Mouse (Mus musculus) gonadal fat pad, adult 2 months (tissue): ENCODE results near the gene Smok2a. TPM values are rescaled to one million over a fixed set of nuclear protein-coding genes. Genes with fewer than 3 reads are reported as not detected.
"Not testable (repeated sequence)": the region's sequence is repeated elsewhere in the genome, so short reads cannot be mapped to it uniquely, and the experiment has no call there.

ENCODE experiments used
- DNase-seq: peaks from one replicate; pipeline ENCODE4 v3.0.0-alpha.2; 2012; ENCODE audit warnings: low read depth
- polyA plus RNA-seq: library from polyadenylated mRNA; depleted of rRNA; stranded (reverse); fragments of >200 nt; gene quantifications from 2 replicates; pipeline ENCODE4 v1.2.3, GENCODE M21; 2012; rRNA removed

Smok2a gene
- polyA plus RNA-seq = not detected in 2 replicates

- no peak for DNase-seq
Observed at GRCm38 (mm10) chr17:13220888-13221287, at the start of gene Smok2a. Gene Smok2a (plus strand): TSS chr17:13221188.

- not testable (repeated sequence) for DNase-seq
Observed at GRCm38 (mm10) chr17:13173578-13173977, 47.4 kb upstream of the Smok2a start.

- DNase-seq = not testable (repeated sequence)
Observed at GRCm38 (mm10) chr17:13174029-13174428, 47.0 kb upstream of the Smok2a start.

- not testable (repeated sequence) for DNase-seq
Observed at GRCm38 (mm10) chr17:13175609-13176008, 45.4 kb upstream of the Smok2a start.

- DNase-seq = not testable (repeated sequence)
Observed at GRCm38 (mm10) chr17:13177796-13178195, 43.2 kb upstream of the Smok2a start.

- not testable (repeated sequence) for DNase-seq
Observed at GRCm38 (mm10) chr17:13179021-13179420, 42.0 kb upstream of the Smok2a start.

- DNase-seq = not testable (repeated sequence)
Observed at GRCm38 (mm10) chr17:13180491-13180890, 40.5 kb upstream of the Smok2a start.

- DNase-seq = not testable (repeated sequence)
Observed at GRCm38 (mm10) chr17:13182712-13183111, 38.3 kb upstream of the Smok2a start.

GRCm38 (mm10) chr17:13184514-13184913 lies 36.5 kb upstream of the Smok2a start:
- DNase-seq = not testable (repeated sequence)

- not testable (repeated sequence) for DNase-seq
Observed at GRCm38 (mm10) chr17:13186541-13186940, 34.4 kb upstream of the Smok2a start.

GRCm38 (mm10) chr17:13187621-13188020 lies 33.4 kb upstream of the Smok2a start:
- DNase-seq = not testable (repeated sequence)

GRCm38 (mm10) chr17:13188846-13189245 lies 32.1 kb upstream of the Smok2a start:
- DNase-seq = not testable (repeated sequence)

GRCm38 (mm10) chr17:13190836-13191583 lies 30.0 kb upstream of the Smok2a start:
- not testable (repeated sequence) for DNase-seq

GRCm38 (mm10) chr17:13196486-13196885 lies 24.5 kb upstream of the Smok2a start:
- not testable (repeated sequence) for DNase-seq

GRCm38 (mm10) chr17:13198812-13199211 lies 22.2 kb upstream of the Smok2a start:
- DNase-seq = not testable (repeated sequence)

GRCm38 (mm10) chr17:13199880-13200409 lies 21.0 kb upstream of the Smok2a start:
- DNase-seq = not testable (repeated sequence)

- DNase-seq = not testable (repeated sequence)
Observed at GRCm38 (mm10) chr17:13201551-13201950, 19.4 kb upstream of the Smok2a start.

GRCm38 (mm10) chr17:13202453-13203107 lies 18.4 kb upstream of the Smok2a start:
- not testable (repeated sequence) for DNase-seq

GRCm38 (mm10) chr17:13205247-13205646 lies 15.7 kb upstream of the Smok2a start:
- DNase-seq = not testable (repeated sequence)

GRCm38 (mm10) chr17:13206491-13206890 lies 14.5 kb upstream of the Smok2a start:
- no peak for DNase-seq

GRCm38 (mm10) chr17:13208460-13208859 lies 12.5 kb upstream of the Smok2a start:
- not testable (repeated sequence) for DNase-seq

GRCm38 (mm10) chr17:13212136-13212850 lies 8.7 kb upstream of the Smok2a start:
- no peak for DNase-seq
